Mouse (Mus musculus) neural tube, embryonic 15.5 days (tissue): ENCODE data around the gene Oaz2. TPM values are rescaled to one million over a fixed set of nuclear protein-coding genes. Genes with fewer than 3 reads are reported as not detected.
A peak's percentile ranks its signal among the peaks of the same experiment; 100 is the strongest.
"Not testable (repeated sequence)": the region's sequence is repeated elsewhere in the genome, so short reads cannot be mapped to it uniquely, and the experiment has no call there.

Source experiments
- ATAC-seq: fragments of 200-750 bp; cut with Nextera tagmentation; 2 replicates; pipeline ENCODE4 v1.8.0; 2017; ENCODE audit warnings: mild to moderate bottlenecking, moderate TSS enrichment, moderate library complexity; ENCODE audit not compliant: low FRiP score
- H3K27ac ChIP-seq: fragments of 300-500 bp; sonication (generic); replicated peaks from 2 replicates; pipeline ENCODE4 v1.5.1; 2015; ENCODE audit warnings: mild to moderate bottlenecking, inconsistent platforms
- H3K27me3 ChIP-seq: fragments of 300-500 bp; sonication (generic); replicated peaks from 2 replicates; pipeline ENCODE4 v1.6.1; 2015; ENCODE audit warnings: inconsistent platforms
- H3K36me3 ChIP-seq: fragments of 300-500 bp; sonication (generic); 2 replicates; pipeline ENCODE4 v1.6.1; 2015; ENCODE audit warnings: inconsistent platforms
- H3K4me1 ChIP-seq: fragments of 300-500 bp; sonication (generic); 2 replicates; pipeline ENCODE4 v1.6.1; 2015; ENCODE audit warnings: inconsistent platforms
- H3K4me2 ChIP-seq: fragments of 300-500 bp; sonication (generic); 2 replicates; pipeline ENCODE4 v1.6.1; 2015; ENCODE audit warnings: inconsistent platforms, mild to moderate bottlenecking, moderate library complexity
- H3K4me3 ChIP-seq: fragments of 300-500 bp; sonication (generic); replicated peaks from 2 replicates; pipeline ENCODE4 v1.5.1; 2015; ENCODE audit warnings: mild to moderate bottlenecking, inconsistent platforms
- H3K9ac ChIP-seq: fragments of 300-500 bp; sonication (generic); replicated peaks from 2 replicates; pipeline ENCODE4 v1.6.1; 2015; ENCODE audit warnings: mild to moderate bottlenecking, inconsistent platforms
- H3K9me3 ChIP-seq: fragments of 300-500 bp; sonication (generic); replicated peaks from 2 replicates; pipeline ENCODE4 v1.6.1; 2016; ENCODE audit warnings: inconsistent platforms
- WGBS: fragments of 180-500 bp; shearing (Covaris S2); methylation state at CpG from one replicate; pipeline ENCODE4 v1.1.7; 2015; ENCODE audit warnings: mixed read lengths; 5-methylcytosine and 5-hydroxymethylcytosine counted together
- polyA plus RNA-seq: library from polyadenylated mRNA; unstranded; fragments of >200 nt; fragmentation: Nextera tagmentation; extraction: Ambion mirVana; gene quantifications from 2 replicates; pipeline ENCODE4 v1.2.1, GENCODE M21; 2015

The Oaz2 gene
- polyA plus RNA-seq, 1 experiment from 2014 or later, result 395 TPM

DNA sequence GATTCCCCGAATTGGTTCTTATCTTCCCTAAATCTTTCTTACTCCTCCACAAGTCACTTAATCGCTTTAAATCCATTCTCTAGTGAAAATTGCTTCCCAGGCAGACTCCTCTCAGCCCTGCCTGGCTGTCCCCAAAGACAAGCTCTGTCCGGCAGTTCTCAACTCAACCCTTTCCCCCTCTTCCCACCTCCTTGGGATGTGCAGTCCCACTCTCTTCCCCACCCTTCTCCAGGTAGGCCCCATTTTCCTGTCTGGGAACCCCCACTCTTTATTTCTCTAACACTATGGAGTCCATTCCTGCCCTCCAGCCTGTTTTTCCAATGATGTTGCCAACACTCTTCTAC lies 9.3 kb downstream of the Oaz2 start:
- Histone ChIP-seq H3K27ac (peak overlapping the region; percentile 78), H3K4me1 (peaks cover 57% of the 10 kb centered on the region), H3K36me3 (no peaks in the 10 kb centered on the region), H3K27me3 (no peaks in the 10 kb centered on the region), H3K4me2 (peak overlapping the region; percentile 86), H3K9me3 (no peaks in the 10 kb centered on the region), H3K9ac (peak overlapping the region; percentile 73), H3K4me3 (peak overlapping the region; percentile 64)
- no peak for ATAC-seq
- 4% methylated on average over 3 of the region's 3 CpGs for whole genome bisulfite sequencing

DNA sequence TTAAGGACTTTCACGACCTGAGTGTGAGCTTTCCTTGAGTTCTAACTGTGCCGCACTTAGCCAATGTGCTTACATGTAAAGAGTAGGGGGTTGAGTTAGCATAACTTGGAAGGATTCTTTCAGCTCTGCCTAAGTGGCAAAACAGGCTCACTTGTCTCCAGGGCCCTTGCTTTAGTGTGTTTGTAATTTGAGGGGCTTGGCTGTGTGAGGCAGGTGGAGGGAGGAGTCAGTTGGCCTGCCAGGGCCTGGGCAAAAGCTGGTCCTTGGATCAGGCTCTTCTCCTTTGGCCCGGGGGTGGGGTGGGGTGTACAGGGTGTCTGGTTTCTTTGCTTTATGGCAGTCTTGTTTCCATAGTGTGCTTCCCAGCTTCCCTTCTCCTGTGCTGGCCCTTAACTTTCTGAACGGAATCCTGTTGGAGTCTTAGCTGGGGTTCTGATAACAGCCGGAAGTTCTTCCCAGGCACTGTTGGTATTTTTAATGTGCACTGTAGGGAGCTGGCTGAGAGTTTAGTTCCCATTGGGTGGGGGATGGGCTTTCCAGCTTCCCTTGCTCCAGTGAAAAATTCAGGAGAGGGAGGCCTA lies 11.5 kb downstream of the Oaz2 start:
- no peaks in the 10 kb centered on the region for H3K9me3 ChIP-seq
- H3K27ac ChIP-seq, result peak overlapping the region; percentile 68
- H3K4me2 ChIP-seq, result peak overlapping the region; percentile 86
- peaks cover 75% of the 10 kb centered on the region for H3K4me1 ChIP-seq
- no peaks in the 10 kb centered on the region for H3K36me3 ChIP-seq
- H3K27me3 ChIP-seq, result no peaks in the 10 kb centered on the region
- H3K4me3 ChIP-seq, result peak overlapping the region; percentile 26
- 15% methylated on average over 5 of the region's 5 CpGs for WGBS
- H3K9ac ChIP-seq, result peak overlapping the region; percentile 15
- no peak for ATAC-seq

DNA sequence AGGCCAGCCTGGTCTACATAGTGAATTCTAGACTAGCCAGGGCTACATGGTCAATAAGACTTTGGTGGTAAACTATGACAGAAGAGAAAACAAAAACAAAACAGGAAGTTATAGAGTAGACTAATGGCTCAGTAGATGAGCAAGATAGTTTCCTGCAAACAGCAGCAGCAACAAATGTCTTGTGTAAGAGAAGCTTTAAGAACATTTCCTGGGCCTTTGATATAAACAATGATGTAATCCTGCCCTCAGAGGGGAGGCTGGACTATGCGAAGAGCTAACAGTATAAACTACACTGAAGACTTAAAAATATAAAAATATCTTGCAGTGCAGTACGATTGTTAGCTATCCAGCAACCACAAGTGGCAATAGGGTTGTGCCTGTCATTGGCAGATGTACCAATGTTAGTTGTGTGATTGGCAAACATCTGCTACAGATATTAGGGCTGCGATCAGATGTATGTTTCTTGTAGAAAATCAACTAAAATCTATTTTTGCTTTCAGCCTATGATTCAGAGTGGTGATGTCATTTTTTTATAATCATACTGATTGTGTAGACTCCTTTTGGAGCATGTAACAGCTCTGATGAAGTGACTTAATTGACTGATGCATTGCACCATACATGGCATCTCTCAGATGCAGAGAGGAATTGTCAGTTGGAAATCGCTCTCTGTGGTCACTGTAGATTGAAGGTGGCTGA lies 13.3 kb downstream of the Oaz2 start:
- Histone ChIP-seq H3K4me3 (no peak overlapping the region), H3K4me2 (no peak overlapping the region), H3K27ac (no peak overlapping the region; the same call in 1 of the 2 replicates), H3K27me3 (no peaks in the 10 kb centered on the region), H3K9ac (no peak overlapping the region), H3K9me3 (no peaks in the 10 kb centered on the region), H3K36me3 (peaks cover 4% of the 10 kb centered on the region; the same call in 1 of the 2 replicates), H3K4me1 (peaks cover 71% of the 10 kb centered on the region)
- 89% methylated on average over 4 of the region's 4 CpGs for WGBS
- no peak for ATAC-seq

DNA sequence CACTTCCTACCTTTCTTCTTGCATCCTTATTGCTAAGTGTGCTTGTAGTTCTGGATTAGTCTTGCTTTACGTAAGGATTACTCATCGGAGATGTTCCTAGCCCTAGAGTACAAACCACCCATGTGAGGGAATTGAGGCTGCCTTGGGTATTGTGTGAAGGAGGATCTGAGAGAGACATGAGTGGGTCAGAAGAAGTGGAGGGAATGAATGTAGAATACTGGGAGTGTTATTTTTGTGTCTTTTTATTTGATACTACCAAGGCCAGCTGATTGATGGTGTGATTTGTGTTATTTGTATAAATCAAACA lies 13.8 kb downstream of the Oaz2 start:
- peaks cover 71% of the 10 kb centered on the region for H3K4me1 ChIP-seq

DNA sequence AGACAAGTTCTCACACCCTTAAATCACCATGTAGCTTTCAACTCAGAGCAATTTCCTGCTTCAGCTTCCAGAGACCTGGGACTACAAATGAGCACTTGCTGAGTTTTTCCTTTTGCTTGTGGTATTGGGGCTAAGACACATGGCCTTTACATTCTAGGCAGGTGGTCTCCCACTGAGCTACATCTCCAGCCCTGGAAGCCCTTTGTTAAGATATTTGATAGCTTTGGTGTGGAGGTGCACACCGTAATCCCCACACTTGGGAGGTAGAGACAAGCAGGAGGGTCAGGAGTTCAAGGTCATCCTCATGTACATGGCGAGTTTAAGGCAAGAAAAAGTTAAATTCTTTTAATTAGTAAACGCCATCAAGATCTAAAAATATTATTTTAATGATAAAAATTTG lies 14.4 kb downstream of the Oaz2 start:
- Histone ChIP-seq H3K27ac (no peak overlapping the region), H3K9me3 (no peaks in the 10 kb centered on the region), H3K4me3 (no peak overlapping the region), H3K27me3 (no peaks in the 10 kb centered on the region), H3K36me3 (peaks cover 12% of the 10 kb centered on the region; the same call in 1 of the 2 replicates), H3K4me1 (peaks cover 69% of the 10 kb centered on the region), H3K4me2 (no peak overlapping the region), H3K9ac (no peak overlapping the region)
- WGBS, result 90% methylated on average over 3 of the region's 3 CpGs
- ATAC-seq, result no peak

More for the DNA sequence above, 13.8 kb downstream of the Oaz2 start:
- H3K4me3 ChIP-seq, result no peak overlapping the region
- 87% methylated on average over 2 of the region's 2 CpGs for WGBS
- H3K27ac ChIP-seq, result no peak overlapping the region; the same call in 1 of the 2 replicates
- ATAC-seq, result no peak
- no peak overlapping the region for H3K4me2 ChIP-seq
- peaks cover 9% of the 10 kb centered on the region; the same call in 1 of the 2 replicates for H3K36me3 ChIP-seq
- no peak overlapping the region for H3K9ac ChIP-seq
- no peaks in the 10 kb centered on the region for H3K27me3 ChIP-seq
- no peaks in the 10 kb centered on the region for H3K9me3 ChIP-seq

DNA sequence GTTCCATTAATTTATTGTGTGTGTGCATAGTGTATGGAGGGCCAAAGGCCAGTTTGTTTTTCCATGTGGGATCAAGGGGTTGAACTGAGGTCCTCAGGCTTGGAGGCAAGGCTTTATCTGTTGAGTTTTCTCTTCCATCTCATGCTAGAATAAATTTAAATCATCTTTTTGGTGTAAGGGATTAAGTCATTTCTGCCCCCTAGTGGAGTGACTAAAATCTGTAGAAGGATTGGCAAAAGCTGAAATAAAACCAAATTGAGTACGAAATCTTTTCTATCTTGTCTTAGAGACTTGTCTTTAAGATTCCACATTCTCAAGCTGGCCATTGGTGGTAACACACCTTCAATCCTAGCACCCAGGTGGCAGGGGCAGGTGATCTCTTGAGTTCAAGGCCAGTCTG lies 15.2 kb downstream of the Oaz2 start:
- H3K27me3 ChIP-seq, result no peaks in the 10 kb centered on the region
- no peaks in the 10 kb centered on the region for H3K9me3 ChIP-seq
- no peak for ATAC-seq
- peaks cover 61% of the 10 kb centered on the region for H3K4me1 ChIP-seq
- H3K27ac ChIP-seq, result no peak overlapping the region
- no peak overlapping the region for H3K9ac ChIP-seq
- WGBS, result 79% methylated on average over 1 of the region's 1 CpGs
- no peak overlapping the region for H3K4me3 ChIP-seq
- H3K4me2 ChIP-seq, result no peak overlapping the region
- peaks cover 17% of the 10 kb centered on the region for H3K36me3 ChIP-seq

DNA sequence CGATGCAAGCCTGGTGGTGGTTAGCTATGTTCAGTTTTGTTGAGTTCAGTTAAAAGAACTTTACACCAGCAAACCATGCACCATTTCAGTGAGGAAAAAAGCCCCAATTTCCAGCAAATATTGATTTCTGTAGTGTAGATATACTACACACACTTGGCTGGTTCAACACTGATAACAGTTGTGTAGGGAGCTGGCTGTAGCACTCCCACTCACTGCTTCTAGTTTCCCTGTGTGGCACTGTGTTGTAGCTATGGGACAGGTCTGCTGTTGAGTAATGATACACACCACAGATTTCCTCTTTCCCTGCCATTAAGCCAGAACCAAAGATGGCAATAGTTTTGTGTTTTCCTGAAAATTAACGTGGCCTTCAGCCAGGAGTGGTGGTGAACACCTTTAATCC lies 16.9 kb downstream of the Oaz2 start:
- 88% methylated on average over 2 of the region's 2 CpGs for WGBS

DNA sequence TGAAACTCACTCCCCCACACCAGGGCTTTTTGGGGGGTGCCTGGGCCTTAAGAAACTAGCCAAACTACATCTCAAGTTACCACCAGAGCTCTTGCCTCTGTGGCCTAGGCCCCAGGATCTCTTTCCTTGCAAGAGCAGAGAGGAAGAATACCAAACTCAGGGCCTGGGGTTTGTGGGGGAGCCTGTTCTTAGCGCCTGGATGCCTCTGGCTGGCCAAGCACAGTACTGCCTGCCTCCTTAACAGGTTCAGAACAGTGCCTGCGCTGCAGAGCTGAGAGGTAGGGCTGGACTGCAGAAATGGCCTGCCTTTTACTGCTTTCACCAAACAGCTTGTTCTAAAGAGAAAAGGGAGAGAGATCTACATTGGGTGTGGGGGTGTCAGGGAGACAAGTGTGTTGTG lies 22.1 kb downstream of the Oaz2 start:
- Histone ChIP-seq H3K4me1 (peaks cover 12% of the 10 kb centered on the region), H3K36me3 (peaks cover 52% of the 10 kb centered on the region)
- not testable (repeated sequence) for H3K27me3 ChIP-seq, H3K9ac ChIP-seq, H3K27ac ChIP-seq, H3K4me2 ChIP-seq, H3K4me3 ChIP-seq, ATAC-seq, H3K9me3 ChIP-seq
- WGBS, result 76% methylated on average over 2 of the region's 2 CpGs

More for the DNA sequence above, 16.9 kb downstream of the Oaz2 start:
- no peak overlapping the region for H3K4me3 ChIP-seq
- no peak overlapping the region for H3K9ac ChIP-seq
- H3K27ac ChIP-seq, result no peak overlapping the region
- H3K27me3 ChIP-seq, result no peaks in the 10 kb centered on the region
- no peaks in the 10 kb centered on the region for H3K9me3 ChIP-seq
- peaks cover 44% of the 10 kb centered on the region for H3K4me1 ChIP-seq
- no peak for ATAC-seq
- H3K36me3 ChIP-seq, result peaks cover 27% of the 10 kb centered on the region
- no peak overlapping the region for H3K4me2 ChIP-seq

DNA sequence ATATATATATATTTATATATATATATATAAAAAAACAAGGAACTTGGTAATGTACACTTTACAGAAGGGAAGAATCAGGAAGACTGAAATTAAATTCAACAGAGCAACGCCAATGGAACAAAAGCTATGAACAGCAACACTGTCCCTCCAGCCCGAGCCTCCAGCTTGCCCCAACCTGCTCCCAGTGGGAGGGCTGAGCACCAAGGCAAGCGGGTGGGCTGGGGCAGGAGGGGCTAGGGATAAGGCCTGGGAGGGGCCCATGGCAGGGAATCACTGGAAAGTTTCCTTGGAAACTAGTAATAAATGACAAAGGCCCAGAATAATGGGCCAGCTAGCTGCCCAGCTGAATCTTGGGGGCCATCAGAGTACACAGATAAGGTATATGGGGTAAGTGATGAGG lies 24.7 kb downstream of the Oaz2 start:
- Histone ChIP-seq H3K4me2 (no peak overlapping the region), H3K9ac (no peak overlapping the region), H3K9me3 (no peaks in the 10 kb centered on the region), H3K27ac (no peak overlapping the region), H3K4me3 (no peak overlapping the region), H3K36me3 (peaks cover 57% of the 10 kb centered on the region), H3K27me3 (no peaks in the 10 kb centered on the region), H3K4me1 (peaks cover 20% of the 10 kb centered on the region)
- 10% methylated on average over 3 of the region's 3 CpGs for WGBS
- no peak for ATAC-seq

DNA sequence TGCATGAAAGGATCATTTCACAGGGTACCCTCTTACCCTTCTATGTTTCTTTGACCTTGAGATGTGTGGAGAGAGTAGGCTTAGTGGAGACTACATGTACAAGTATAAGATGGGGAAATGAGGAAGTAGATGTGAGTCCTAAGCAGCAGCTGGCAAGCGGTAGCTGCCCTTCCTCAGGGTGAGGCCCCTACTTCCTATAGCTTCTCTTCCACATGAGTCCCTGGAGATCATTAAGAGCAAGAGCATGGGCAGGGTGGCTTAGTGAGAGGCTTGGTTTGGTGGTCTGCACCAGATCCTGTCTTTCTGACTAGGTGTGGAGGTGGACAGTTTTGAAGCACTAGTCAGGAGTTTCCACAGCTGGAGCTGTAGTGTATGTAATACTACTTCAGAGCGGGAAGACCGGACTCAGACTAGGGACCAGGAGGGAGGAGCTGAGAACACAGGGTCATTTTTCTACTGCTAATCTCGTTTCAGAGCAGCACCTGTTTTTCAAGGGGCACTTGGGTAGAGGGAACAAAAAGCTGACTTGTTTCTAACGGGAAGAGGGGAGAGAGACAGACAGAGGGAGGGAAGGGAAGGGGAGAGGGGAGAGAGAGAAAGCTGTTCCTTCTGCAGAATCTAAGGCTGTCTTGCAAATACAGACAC lies 25.3 kb downstream of the Oaz2 start:
- no peak overlapping the region for H3K4me2 ChIP-seq
- H3K27me3 ChIP-seq, result no peaks in the 10 kb centered on the region
- ATAC-seq, result no peak
- H3K27ac ChIP-seq, result peak overlapping the region; percentile 60
- peaks cover 20% of the 10 kb centered on the region for H3K4me1 ChIP-seq
- H3K4me3 ChIP-seq, result no peak overlapping the region
- H3K9me3 ChIP-seq, result no peaks in the 10 kb centered on the region
- no peak overlapping the region for H3K9ac ChIP-seq
- H3K36me3 ChIP-seq, result peaks cover 52% of the 10 kb centered on the region
- 31% methylated on average over 5 of the region's 5 CpGs for WGBS

DNA sequence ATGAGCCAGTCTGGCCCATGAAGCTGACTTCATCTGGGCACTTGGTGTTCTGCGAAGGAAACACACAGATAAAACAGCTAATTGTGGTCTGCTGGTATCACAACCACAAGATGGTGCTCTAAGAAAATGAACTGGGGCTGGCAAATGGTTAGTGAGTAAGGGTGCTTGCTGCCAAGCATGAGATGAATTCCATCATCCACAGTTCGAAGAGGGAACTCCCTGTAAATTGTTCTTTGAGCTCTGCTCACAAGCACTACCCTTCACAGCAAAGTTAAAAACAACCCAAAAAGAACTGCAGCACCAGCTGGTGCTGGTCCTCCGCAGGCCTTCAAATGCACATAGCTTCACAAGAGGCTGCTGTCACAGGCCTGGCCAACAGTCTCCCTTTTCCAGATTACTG lies 27.8 kb downstream of the Oaz2 start:
- no peak overlapping the region for H3K9ac ChIP-seq
- H3K27ac ChIP-seq, result 0 out of 2 replicates have a peak overlapping the region, but pooled peaks have one; percentile 23
- no peaks in the 10 kb centered on the region for H3K9me3 ChIP-seq
- H3K36me3 ChIP-seq, result peaks cover 55% of the 10 kb centered on the region
- H3K4me2 ChIP-seq, result no peak overlapping the region
- no peaks in the 10 kb centered on the region for H3K27me3 ChIP-seq
- peaks cover 20% of the 10 kb centered on the region for H3K4me1 ChIP-seq
- 55% methylated on average over 3 of the region's 3 CpGs for WGBS
- ATAC-seq, result peak; percentile 49; the same call in 1 of the 2 replicates
- H3K4me3 ChIP-seq, result no peak overlapping the region

DNA sequence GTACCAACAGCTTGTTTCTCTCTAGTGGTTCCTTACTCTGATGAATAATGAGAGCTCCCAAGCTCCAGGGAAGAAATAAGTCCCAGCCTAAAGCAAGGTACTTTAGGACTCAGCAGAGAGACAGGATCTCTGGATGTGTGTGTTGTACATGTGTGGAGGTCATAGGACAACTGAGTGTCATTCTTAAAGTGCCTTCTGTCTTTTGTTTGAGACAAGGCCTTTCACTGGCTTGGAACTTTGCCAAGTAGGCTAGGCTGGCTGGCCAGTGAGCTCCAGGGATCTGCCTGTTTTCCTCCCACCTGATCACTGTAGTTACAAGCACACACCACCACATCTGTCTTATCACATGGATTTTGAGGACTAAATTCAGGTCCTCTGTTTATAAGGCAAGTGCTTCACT lies 28.5 kb downstream of the Oaz2 start:
- Histone ChIP-seq H3K27ac (peak overlapping the region; percentile 10; the same call in 1 of the 2 replicates), H3K9ac (no peak overlapping the region), H3K4me2 (no peak overlapping the region), H3K36me3 (peaks cover 62% of the 10 kb centered on the region), H3K9me3 (no peaks in the 10 kb centered on the region), H3K4me1 (peaks cover 20% of the 10 kb centered on the region), H3K4me3 (no peak overlapping the region), H3K27me3 (no peaks in the 10 kb centered on the region)
- no peak for ATAC-seq
